16 mouse cellular contexts compared by ENCODE assay signal in genomic region chr1:92638181-92638580, GRCm38 (mm10). TPM values are rescaled to one million over a fixed set of nuclear protein-coding genes. Genes with fewer than 3 reads are reported as not detected.
DNase-seq lines count a peak whose midpoint lies in the region; ATAC-seq lines count a peak whose summit lies in the region.
"Had no signal": no experiment of that assay in that cellular context is flagged by ENCODE, and none has a peak within 500 bp of the region (broad histone marks: within the 10 kb centered on the region; RNA-seq: fewer than 3 reads in every experiment).

No protein-coding gene starts in this region.

- peaks cover 36% of the 10 kb centered on the region for H3K36me3 ChIP-seq in intestine, embryonic 14.5 days (ENCODE audit: control insufficient read depth, insufficient read depth, low read length)
- H3K36me3 ChIP-seq in intestine, embryonic 15.5 days, result peaks cover 19% of the 10 kb centered on the region
- peaks cover 51% of the 10 kb centered on the region for H3K36me3 ChIP-seq in limb, embryonic 10.5 days

- H3K4me2 ChIP-seq in intestine, embryonic 14.5 days (ENCODE audit: low read length), result no peak overlapping the region
- no peak overlapping the region for H3K4me2 ChIP-seq in intestine, embryonic 15.5 days (replicated peaks)
- H3K4me2 ChIP-seq: limb, embryonic 15.5 days; midbrain, embryonic 11.5 days had no signal

- H3K9ac ChIP-seq in intestine, embryonic 14.5 days (ENCODE audit: low read length), result no peak overlapping the region
- H3K9ac ChIP-seq in intestine, embryonic 15.5 days, result no peak overlapping the region
- H3K9ac ChIP-seq: limb, embryonic 15.5 days had no signal

- peak; percentile 31 for DNase-seq in intestine, embryonic 14.5 days (ENCODE audit: low spot score)
- peak; percentile 61 for DNase-seq in adrenal gland, postnatal 10 days
- peak; percentile 70 to 83 for DNase-seq in frontal cortex, postnatal 36 days (ENCODE audit: low spot score in 2 of 2)
- DNase-seq in left cerebral cortex, postnatal 36 days (ENCODE audit: low spot score in 2 of 2), result peak; percentile 63 to 71
- DNase-seq in urinary bladder, postnatal 14 days (ENCODE audit: low spot score), result no peak
- DNase-seq in limb, embryonic 10.5 days (ENCODE audit: low spot score), result no peak
- DNase-seq: heart, postnatal 36 days; kidney, postnatal 14 days had no signal

- no peak for ATAC-seq in intestine, embryonic 14.5 days (replicated peaks; ENCODE audit: low FRiP score, low TSS enrichment, low read depth)
- no peak for ATAC-seq in intestine, embryonic 15.5 days
- ATAC-seq: intestine, embryonic 16.5 days had no signal

- 93% methylated on average over 3 of the region's 3 CpGs for WGBS in intestine, embryonic 14.5 days
- WGBS in intestine, embryonic 15.5 days, result 79% methylated on average over 3 of the region's 3 CpGs
- WGBS in limb, embryonic 10.5 days, result 94% methylated on average over 3 of the region's 3 CpGs

- H3K27me3 ChIP-seq in intestine, embryonic 14.5 days (replicated peaks; ENCODE audit: control insufficient read depth, insufficient read depth, low read length), result no peaks in the 10 kb centered on the region
- no peaks in the 10 kb centered on the region for H3K27me3 ChIP-seq in intestine, embryonic 15.5 days (replicated peaks)
- no peaks in the 10 kb centered on the region for H3K27me3 ChIP-seq in limb, embryonic 10.5 days (ENCODE audit: low read depth, poor library complexity, severe bottlenecking)
- H3K27me3 ChIP-seq: limb, embryonic 15.5 days had no signal

- intact Hi-C loops in left cerebral cortex, postnatal 36 days (cut with DNase I), result no loop called here

- H3K9me3 ChIP-seq in intestine, embryonic 14.5 days (ENCODE audit: control insufficient read depth, low read length), result no peaks in the 10 kb centered on the region
- H3K9me3 ChIP-seq in intestine, embryonic 15.5 days, result no peaks in the 10 kb centered on the region
- no peaks in the 10 kb centered on the region for H3K9me3 ChIP-seq in limb, embryonic 10.5 days (replicated peaks)
- H3K9me3 ChIP-seq: limb, embryonic 15.5 days had no signal

- no peak overlapping the region for H3K4me3 ChIP-seq in intestine, embryonic 14.5 days (ENCODE audit: low read depth, low read length)
- H3K4me3 ChIP-seq in intestine, embryonic 15.5 days (replicated peaks), result no peak overlapping the region
- no peak overlapping the region for H3K4me3 ChIP-seq in limb, embryonic 10.5 days
- H3K4me3 ChIP-seq: limb, embryonic 15.5 days had no signal

- peaks cover 13% of the 10 kb centered on the region for H3K4me1 ChIP-seq in intestine, embryonic 14.5 days (replicated peaks; ENCODE audit: control insufficient read depth, insufficient read depth, low read length)
- peaks cover 17% of the 10 kb centered on the region for H3K4me1 ChIP-seq in intestine, embryonic 15.5 days (replicated peaks)
- H3K4me1 ChIP-seq in limb, embryonic 10.5 days, result peaks cover 25% of the 10 kb centered on the region

- H3K27ac ChIP-seq in intestine, embryonic 14.5 days (ENCODE audit: low read depth), result no peak overlapping the region
- no peak overlapping the region for H3K27ac ChIP-seq in intestine, embryonic 15.5 days
- H3K27ac ChIP-seq in limb, embryonic 10.5 days, result no peak overlapping the region
- H3K27ac ChIP-seq: limb, embryonic 15.5 days had no signal

RNA-seq across cellular contexts. Expression of gene Cops9, which starts 3.6 kb away (rescaled TPM):
- polyA plus RNA-seq in intestine, embryonic 14.5 days (2014; fragmentation: Nextera tagmentation; extraction: Ambion mirVana), result 424 and 467 TPM in 2 replicates
- 364 and 407 TPM in 2 replicates for polyA plus RNA-seq in intestine, embryonic 15.5 days (2015; fragmentation: Nextera tagmentation; extraction: Ambion mirVana)
- 100 to 1,000 TPM; 259 to 260 TPM for total RNA-seq in adrenal gland, postnatal 10 days (2021)
- 100 to 1,000 TPM; 233 to 246 TPM for total RNA-seq in left cerebral cortex, postnatal 36 days (2021)
- polyA plus RNA-seq in limb, embryonic 10.5 days (2016; fragmentation: Nextera tagmentation; extraction: Ambion mirVana), result 327 and 345 TPM in 2 replicates

RNA-seq across cellular contexts. Expression of gene Otos, which starts 10.5 kb away (rescaled TPM):
- 0.09 TPM in 1 of 2 replicates, not detected in the other for polyA plus RNA-seq in intestine, embryonic 14.5 days (2014; fragmentation: Nextera tagmentation; extraction: Ambion mirVana)
- polyA plus RNA-seq in intestine, embryonic 15.5 days (2015; fragmentation: Nextera tagmentation; extraction: Ambion mirVana), result 0.15 and 0.18 TPM in 2 replicates
- total RNA-seq in adrenal gland, postnatal 10 days (2021), result not detected
- total RNA-seq in left cerebral cortex, postnatal 36 days (2021), result not detected
- 0.15 TPM in 1 of 2 replicates, not detected in the other for polyA plus RNA-seq in limb, embryonic 10.5 days (2016; fragmentation: Nextera tagmentation; extraction: Ambion mirVana)
- total RNA-seq: heart, adult 8-10 months; heart, postnatal 36 days had no signal
- polyA plus RNA-seq: intestine, embryonic 16.5 days; limb, embryonic 15.5 days; lung, embryonic 16.5 days had no signal

RNA-seq across cellular contexts. Expression of gene Olfr12, which starts 20.6 kb away (rescaled TPM):
- not detected in 2 replicates for polyA plus RNA-seq in intestine, embryonic 14.5 days (2014; fragmentation: Nextera tagmentation; extraction: Ambion mirVana)
- polyA plus RNA-seq in intestine, embryonic 15.5 days (2015; fragmentation: Nextera tagmentation; extraction: Ambion mirVana), result not detected in 2 replicates
- total RNA-seq in adrenal gland, postnatal 10 days (2021), result not detected
- total RNA-seq in left cerebral cortex, postnatal 36 days (2021), result not detected
- polyA plus RNA-seq in limb, embryonic 10.5 days (2016; fragmentation: Nextera tagmentation; extraction: Ambion mirVana), result not detected in 2 replicates
- total RNA-seq: heart, adult 8-10 months; heart, postnatal 36 days; MEL had no signal
- polyA plus RNA-seq: intestine, embryonic 16.5 days; limb, embryonic 15.5 days; lung, embryonic 16.5 days; thymus, postnatal 0 days had no signal

RNA-seq across cellular contexts. Expression of gene Olfr1410, which starts 32.6 kb away (rescaled TPM):
- not detected in 2 replicates for polyA plus RNA-seq in intestine, embryonic 14.5 days (2014; fragmentation: Nextera tagmentation; extraction: Ambion mirVana)
- polyA plus RNA-seq in intestine, embryonic 15.5 days (2015; fragmentation: Nextera tagmentation; extraction: Ambion mirVana), result not detected in 2 replicates
- total RNA-seq in adrenal gland, postnatal 10 days (2021), result not detected
- total RNA-seq in left cerebral cortex, postnatal 36 days (2021), result not detected
- polyA plus RNA-seq in limb, embryonic 10.5 days (2016; fragmentation: Nextera tagmentation; extraction: Ambion mirVana), result not detected in 2 replicates
- total RNA-seq: heart, adult 8-10 months; heart, postnatal 36 days; MEL had no signal
- polyA plus RNA-seq: intestine, embryonic 16.5 days; limb, embryonic 15.5 days; lung, embryonic 16.5 days; midbrain, embryonic 11.5 days; thymus, postnatal 0 days had no signal

RNA-seq across cellular contexts. Expression of gene Olfr1411, which starts 44.0 kb away (rescaled TPM):
- not detected in 2 replicates for polyA plus RNA-seq in intestine, embryonic 14.5 days (2014; fragmentation: Nextera tagmentation; extraction: Ambion mirVana)
- not detected in 2 replicates for polyA plus RNA-seq in intestine, embryonic 15.5 days (2015; fragmentation: Nextera tagmentation; extraction: Ambion mirVana)
- total RNA-seq in adrenal gland, postnatal 10 days (2021), result not detected
- total RNA-seq in left cerebral cortex, postnatal 36 days (2021), result not detected
- not detected in 2 replicates for polyA plus RNA-seq in limb, embryonic 10.5 days (2016; fragmentation: Nextera tagmentation; extraction: Ambion mirVana)
- total RNA-seq: heart, adult 8-10 months; heart, postnatal 36 days; MEL had no signal
- polyA plus RNA-seq: intestine, embryonic 16.5 days; limb, embryonic 15.5 days; lung, embryonic 16.5 days; midbrain, embryonic 11.5 days; thymus, postnatal 0 days had no signal

Comparison
In these comparisons a context has a peak if more than half of its experiments do, and no peak if none do; other contexts are left out.
1. DNase-seq: peak in intestine, embryonic 14.5 days (single experiment), adrenal gland, postnatal 10 days (single experiment), frontal cortex, postnatal 36 days (2 of 2) and left cerebral cortex, postnatal 36 days (2 of 2); none in urinary bladder, postnatal 14 days (single experiment) and limb, embryonic 10.5 days (single experiment).